Mouse (Mus musculus) MEL (cell line): Measurements from ENCODE around the gene Mast3.

Experiments used
- CTCF ChIP-seq, 3 experiments: IDR thresholded peaks in 2 of 3; conservative IDR thresholded peaks in 1 of 3; 2 replicates each; pipeline ENCODE4 v1.5.1; 2011 to 2012; ENCODE audit warnings: low read length in 3 of 3, low read depth in 2 of 3, mild to moderate bottlenecking in 2 of 3, improper control_type of control experiment in 1 of 3, inconsistent platforms in 1 of 3, mixed read lengths in 1 of 3, moderate library complexity in 1 of 3; ENCODE audit not compliant: control insufficient read depth in 1 of 3, insufficient read depth in 1 of 3, poor library complexity in 1 of 3, severe bottlenecking in 1 of 3
- GATA1 ChIP-seq: IDR thresholded peaks from 2 replicates; pipeline ENCODE4 v1.6.1; 2011; ENCODE audit warnings: low read depth, low read length, improper control_type of control experiment
- SIN3A ChIP-seq: IDR thresholded peaks from 2 replicates; pipeline ENCODE4 v1.6.1; 2012; ENCODE audit warnings: low read length, improper control_type of control experiment, inconsistent platforms
- SMC3 ChIP-seq: IDR thresholded peaks from 2 replicates; pipeline ENCODE4 v1.6.1; 2011; ENCODE audit warnings: low read depth, low read length, improper control_type of control experiment
- TAL1 ChIP-seq: IDR thresholded peaks from 2 replicates; pipeline ENCODE4 v1.6.1; 2012; ENCODE audit warnings: mild to moderate bottlenecking, inconsistent platforms, low read length, moderate library complexity, mixed read lengths
- UBTF ChIP-seq: IDR thresholded peaks from 2 replicates; pipeline ENCODE4 v1.6.1; 2012; ENCODE audit warnings: low read depth, mild to moderate bottlenecking, inconsistent platforms, low read length, improper control_type of control experiment, moderate library complexity, borderline replicate concordance; ENCODE audit not compliant: insufficient read depth
- USF1 ChIP-seq: IDR thresholded peaks from 2 replicates; pipeline ENCODE4 v1.6.1; 2014; ENCODE audit warnings: low read depth, mild to moderate bottlenecking, inconsistent platforms, low read length, improper control_type of control experiment, moderate library complexity
- ZC3H11A ChIP-seq: IDR thresholded peaks from 2 replicates; pipeline ENCODE4 v1.6.1; 2012; ENCODE audit warnings: low read depth, mild to moderate bottlenecking, inconsistent platforms, low read length, improper control_type of control experiment
- ZMIZ1 ChIP-seq: IDR thresholded peaks from 2 replicates; pipeline ENCODE4 v1.6.1; 2012; ENCODE audit warnings: low read depth, mild to moderate bottlenecking, inconsistent platforms, low read length, improper control_type of control experiment, moderate library complexity

- no peak for TF ChIP-seq USF1
- no peak for TF ChIP-seq SMC3
- no peak for TF ChIP-seq UBTF
- TF ChIP-seq SIN3A = no peak
- no peak for TF ChIP-seq GATA1
- no peak; a peak in 1 of 6 replicates for TF ChIP-seq CTCF (IDR thresholded peaks at IDR 0.05 in 2 of 3, conservative IDR thresholded peaks at IDR 0.05 in 1 of 3; ENCODE audit: control insufficient read depth in 1 of 3, insufficient read depth in 1 of 3, low read depth in 2 of 3, low read length in 3 of 3, poor library complexity in 1 of 3, severe bottlenecking in 1 of 3)
- TF ChIP-seq ZMIZ1 = no peak
- no peak for TF ChIP-seq ZC3H11A
- TF ChIP-seq TAL1 = no peak
These were observed 7.2 kb upstream of the Mast3 start for GRCm38 (mm10) chr8:70812055-70812454.
